Mouse (Mus musculus): ENCODE measurements at regions not wholly inside any gene's neighbourhood (a gene's known extent, or its start where the extent isn't known, plus 50 kb on each side); places are given as distances from the start of the nearest gene placed in this dataset.
A peak's percentile ranks its signal among the peaks of the same experiment; 100 is the strongest.

DNA sequence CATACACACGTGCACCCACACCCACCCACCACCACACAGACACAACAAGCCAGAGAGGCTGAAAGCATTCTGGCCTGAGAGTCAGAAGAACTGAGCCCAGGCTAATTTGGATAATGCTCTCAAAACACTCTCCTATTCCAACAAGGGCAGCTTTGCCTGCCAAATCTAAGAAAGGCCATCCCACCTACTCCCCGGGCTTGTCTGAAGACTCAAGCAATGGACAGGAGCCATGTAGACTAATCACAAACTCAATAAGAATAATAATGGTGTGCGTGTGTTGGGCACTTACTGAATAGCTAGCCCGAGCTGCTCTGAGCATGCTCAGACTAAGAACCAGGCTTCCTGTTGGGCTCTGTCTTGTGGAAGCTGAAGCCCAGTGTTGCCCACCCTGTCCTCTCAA lies 108.8 kb upstream of the Tle3 start:
- DNase-seq (ENCODE audit: low spot score): no peak

DNA sequence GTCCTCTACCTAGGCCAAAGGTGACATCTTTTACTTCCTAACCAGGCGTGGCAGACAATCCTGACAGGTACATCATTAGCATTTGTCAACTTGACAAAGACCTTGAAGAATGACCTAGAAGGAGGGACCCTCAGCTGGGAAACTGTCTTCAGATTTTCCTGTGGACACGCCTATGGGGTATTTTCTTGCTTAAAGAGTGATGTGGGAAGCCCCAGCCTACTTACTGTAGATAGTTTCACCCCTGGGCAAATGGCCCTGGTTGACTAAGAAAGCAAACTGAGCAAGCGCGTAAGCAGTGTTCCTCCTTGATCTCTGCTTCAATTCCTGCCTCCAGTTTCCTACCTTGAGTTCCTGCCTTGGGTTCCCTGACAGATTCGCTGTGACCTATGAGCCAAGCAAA lies 106.7 kb upstream of the Tle3 start:
- DNase-seq (ENCODE audit: low spot score): no peak

DNA sequence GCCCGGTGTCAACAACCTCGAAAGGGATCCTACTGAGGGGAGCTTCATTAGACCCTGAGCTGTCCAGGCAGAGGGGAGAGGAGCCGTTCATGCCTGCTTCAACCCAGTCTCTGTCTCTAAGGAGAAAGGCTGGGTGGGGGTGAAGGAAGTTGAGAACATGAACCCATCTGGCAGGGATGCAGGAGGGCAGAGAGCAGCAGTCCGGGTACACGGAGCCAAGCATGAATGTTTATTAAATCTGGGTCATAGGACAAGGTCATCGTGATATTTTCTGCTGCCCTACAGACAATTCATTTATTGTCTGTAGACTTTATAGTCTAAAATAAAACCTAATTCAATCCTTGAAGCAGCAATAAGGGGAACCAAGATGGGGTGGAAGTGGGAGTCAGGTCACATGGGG lies 105.2 kb upstream of the Tle3 start:
- no peak for DNase-seq (ENCODE audit: low spot score)

DNA sequence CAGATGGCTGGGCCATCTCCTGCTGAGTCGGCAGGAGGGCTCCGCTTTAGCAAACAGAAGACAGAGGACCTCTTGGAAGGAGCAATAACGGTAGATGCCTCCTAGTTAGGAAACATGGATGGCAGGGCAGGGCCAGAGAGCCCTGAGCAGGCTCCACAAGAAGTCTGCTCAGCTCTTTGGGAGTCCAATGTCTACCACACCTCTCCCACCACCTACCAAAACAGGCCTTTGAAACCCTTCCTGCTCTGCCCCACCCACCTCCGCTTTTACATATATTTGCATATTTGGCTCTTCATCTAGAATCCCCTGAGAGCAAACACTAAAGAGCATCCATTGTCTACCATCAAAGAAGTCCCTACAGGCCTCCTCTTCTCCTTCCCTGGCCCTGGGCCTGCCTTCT lies 104.6 kb upstream of the Tle3 start:
- DNase-seq (ENCODE audit: low spot score): no peak

DNA sequence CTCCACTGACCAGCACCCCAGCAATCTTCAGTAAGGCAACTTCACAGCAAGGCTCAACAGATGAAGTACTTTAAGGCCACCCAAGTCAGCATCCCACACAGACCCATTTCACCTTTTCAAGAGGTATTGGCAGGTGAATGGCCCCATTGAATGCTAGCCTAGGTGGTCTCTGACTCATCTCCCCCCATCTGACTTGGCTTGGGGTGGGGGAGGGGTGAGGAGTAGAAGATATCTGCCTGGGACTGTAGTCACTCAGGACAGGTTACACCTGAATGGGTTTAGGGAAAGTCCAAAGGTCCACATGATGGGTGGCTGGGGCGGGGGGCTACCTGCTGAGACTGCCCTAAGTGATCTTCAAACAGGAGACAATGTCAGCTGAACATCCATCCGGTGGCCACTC lies 104.0 kb upstream of the Tle3 start:
- no peak for DNase-seq (ENCODE audit: low spot score)

DNA sequence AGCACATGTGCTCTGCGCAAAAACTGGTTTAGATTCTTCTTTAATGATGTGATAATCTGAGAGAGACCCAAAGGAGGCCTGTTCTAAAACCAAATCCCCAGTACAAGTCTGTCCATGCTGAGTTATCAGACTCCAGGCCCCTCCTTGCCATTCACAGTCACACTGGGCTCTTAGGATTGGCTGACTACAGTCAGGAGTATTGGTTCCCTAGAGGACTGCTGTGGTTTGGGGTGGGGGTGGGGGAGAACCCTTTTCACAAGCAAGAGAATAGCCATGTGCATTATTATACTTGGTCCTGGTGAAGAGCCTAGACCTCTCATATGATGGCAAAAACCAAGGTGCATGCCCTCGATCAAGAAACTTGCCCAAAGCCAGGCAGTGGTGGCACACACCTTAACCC lies 103.5 kb upstream of the Tle3 start:
- no peak for DNase-seq (ENCODE audit: low spot score)

DNA sequence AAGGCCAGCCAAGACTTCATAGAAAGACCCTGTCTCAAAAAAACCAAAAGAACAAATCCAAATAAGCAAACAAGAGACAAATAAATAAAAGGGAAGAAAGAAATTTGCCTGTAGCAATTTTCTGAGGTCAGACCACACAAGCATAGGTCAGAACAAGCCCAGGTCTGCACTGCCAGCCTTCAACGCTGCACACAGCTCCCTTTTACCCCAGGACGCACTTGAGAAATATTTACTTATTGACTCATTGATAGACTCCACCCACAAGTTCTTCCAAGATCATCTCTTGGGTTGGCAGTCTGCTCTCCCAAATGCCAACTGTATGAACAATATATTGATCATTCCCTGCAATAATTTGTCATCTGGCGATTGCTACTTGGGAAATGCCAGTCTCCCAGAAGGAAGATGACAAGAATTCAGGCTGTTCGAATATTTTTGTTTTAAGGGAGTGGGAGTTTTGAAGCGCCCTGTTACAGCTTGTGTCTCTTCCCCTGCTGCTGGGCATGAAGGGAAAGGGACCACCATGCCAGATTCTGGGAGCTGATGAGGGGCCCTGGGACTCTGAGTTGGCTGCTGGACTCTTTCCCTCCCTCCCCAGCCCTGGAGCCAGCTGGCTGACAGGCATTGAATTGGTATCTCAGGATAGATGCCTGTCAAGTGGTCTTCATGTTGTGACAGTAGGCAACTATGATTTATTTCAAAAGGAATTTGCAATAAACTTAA lies 102.9 kb upstream of the Tle3 start:
- no peak for DNase-seq (ENCODE audit: low spot score)

DNA sequence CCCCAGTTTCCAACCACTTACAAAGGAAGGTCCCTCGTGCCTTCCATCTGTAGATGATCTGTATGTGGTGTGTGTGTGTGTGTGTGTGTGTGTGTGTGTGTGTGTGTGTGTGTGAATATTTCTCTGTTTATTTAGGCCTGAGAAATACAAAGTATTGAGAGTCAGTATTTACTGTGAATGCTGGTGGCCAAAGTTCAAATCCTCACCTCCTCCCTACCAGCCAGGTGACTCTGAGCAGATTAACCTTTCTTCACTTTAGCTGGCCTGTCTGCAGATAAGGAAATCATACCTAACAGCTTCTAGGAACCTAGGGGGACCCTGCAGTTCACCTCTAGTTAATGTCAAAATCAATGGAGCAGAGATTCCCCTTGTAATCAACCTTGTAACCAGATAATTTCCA lies 100.9 kb upstream of the Tle3 start:
- no peak for DNase-seq (ENCODE audit: low spot score)

DNA sequence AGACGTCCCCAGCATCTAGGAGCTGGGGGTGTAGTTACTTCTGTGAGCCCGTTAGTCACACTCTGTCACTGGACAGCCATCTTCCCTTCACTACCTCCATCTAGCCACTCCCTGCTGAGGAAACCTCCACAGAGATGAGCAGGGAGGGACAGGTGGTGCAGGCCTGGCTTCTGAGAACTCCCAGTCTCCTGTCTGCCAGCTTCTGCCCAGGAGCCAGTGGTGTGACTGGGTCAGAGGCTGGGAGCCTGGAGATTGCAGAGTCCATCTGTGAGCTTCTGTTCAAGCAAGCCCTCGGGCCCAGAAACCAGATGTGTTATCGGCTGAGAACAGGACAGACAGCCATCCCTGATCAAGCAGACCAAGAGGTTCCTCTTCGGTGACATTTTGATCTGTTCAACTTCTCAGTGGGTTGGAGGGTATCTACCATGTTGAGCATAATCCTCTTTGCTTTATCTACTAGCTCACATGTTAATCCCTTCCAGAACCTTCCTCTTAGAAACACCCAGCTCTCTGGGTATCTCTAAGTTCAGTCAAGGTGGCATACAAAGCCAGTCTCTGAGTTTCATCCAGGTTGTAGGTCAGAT lies 100.3 kb upstream of the Tle3 start:
- no peak for DNase-seq (ENCODE audit: low spot score)

DNA sequence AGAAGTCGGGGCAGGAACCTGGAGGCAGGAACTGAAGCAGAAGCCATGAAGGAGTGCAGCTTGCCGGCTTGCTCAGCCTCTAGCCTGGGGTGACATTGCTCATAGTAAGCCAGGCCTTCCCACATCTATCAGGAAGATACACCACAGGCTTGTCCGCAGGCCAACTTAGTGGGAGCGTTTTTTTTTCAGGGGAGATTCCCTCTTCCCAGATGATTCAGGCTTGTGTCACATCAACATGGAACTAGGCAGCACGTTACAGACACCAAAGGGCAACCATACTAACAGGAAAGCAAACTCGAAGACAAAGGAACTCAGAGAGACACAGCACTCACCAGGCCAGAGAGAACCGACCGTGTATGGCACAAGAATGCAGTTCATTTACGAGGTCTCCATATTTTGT lies 98.1 kb upstream of the Tle3 start:
- DNase-seq (ENCODE audit: low spot score): no peak

DNA sequence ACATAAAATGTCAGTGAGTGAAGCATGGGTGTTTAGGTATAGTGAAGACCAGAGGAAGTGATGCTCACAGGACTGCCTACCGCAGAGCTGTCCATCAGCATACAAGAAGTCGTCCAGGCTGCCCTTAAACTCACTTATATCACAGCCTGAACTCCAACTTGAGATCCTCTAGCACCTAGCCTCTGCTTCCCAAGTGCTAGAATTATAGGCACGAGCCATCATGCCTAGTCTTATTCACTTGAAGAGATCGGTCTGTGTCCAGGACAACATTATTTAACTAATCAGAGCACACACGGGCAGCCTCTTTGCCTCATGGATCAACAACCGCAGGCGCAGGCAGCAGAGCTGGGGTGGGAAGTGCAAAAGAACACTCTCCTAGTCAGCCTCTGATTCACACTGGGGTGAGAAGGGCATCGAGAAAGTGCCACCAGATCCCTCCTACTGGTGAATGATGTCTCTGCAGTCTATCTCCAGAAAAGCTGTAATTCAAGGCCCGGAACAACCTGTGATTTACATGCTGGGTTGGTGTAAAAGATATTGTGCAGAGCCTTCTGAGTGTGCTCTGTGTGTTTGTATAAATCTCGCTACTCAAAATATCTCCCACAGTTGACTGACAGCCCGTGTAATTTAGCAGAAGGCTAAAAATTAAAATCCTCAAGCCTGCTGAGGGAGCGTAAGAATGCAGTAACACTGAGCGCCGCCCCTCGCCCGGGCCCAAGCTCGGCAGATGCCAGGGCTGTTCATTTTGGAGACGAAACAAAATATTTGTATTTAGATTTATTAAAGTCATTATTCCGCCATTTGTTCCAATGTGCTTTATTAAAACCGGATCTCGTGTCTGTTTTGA lies 94.6 kb upstream of the Tle3 start:
- peak; percentile 22 for DNase-seq (ENCODE audit: low spot score)

DNA sequence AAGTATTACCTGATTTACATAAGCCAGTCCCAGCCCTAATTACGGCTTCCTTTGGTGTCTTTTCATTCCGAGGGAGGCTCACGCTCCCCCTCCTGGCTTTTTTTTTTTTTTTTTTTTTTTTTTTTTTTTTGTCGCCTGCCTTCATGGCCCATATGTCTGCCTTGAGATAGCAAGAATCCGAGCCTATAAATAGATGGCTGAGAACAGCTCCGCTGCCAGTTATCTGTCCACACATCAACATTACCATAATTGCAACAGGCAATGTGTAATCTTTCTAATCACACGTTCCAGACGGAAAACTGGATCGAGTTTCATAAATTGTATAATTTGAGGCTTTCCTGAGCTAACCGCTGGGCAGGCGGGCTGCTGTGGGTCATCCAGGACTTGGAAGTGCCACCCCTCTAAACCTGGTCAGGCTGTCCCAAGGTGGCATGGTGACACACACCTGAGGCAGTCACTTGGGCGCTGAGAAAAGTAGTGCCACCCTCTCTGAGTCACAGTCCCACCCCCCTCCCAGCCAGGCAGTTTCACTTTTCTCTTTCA lies 93.9 kb upstream of the Tle3 start:
- no peak for DNase-seq (ENCODE audit: low spot score)

DNA sequence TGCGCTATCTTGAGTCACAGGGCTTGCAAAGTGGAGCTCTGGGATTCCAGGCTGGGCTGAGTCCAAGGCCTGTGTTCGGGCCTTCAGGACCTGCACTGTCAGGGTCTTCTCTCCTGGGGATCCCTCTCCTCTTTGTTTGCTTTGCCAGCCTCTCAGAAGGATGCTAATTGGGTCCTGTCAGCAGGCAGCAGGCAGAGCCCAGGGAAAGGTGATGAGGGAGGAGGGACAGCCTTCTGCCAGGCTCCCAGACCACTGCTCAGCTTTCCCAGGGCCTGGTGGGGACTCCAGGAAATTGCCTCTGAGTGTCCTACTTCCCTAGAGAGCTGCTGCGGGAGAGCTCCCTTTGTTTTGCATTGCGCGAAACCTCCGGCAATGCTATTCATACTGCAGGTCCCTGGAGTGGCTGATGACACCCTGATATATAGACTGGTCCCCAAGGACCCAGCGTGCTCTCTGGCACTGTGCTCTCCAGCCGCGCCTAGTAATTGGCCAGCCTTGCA lies 93.1 kb upstream of the Tle3 start:
- no peak for DNase-seq (ENCODE audit: low spot score)

DNA sequence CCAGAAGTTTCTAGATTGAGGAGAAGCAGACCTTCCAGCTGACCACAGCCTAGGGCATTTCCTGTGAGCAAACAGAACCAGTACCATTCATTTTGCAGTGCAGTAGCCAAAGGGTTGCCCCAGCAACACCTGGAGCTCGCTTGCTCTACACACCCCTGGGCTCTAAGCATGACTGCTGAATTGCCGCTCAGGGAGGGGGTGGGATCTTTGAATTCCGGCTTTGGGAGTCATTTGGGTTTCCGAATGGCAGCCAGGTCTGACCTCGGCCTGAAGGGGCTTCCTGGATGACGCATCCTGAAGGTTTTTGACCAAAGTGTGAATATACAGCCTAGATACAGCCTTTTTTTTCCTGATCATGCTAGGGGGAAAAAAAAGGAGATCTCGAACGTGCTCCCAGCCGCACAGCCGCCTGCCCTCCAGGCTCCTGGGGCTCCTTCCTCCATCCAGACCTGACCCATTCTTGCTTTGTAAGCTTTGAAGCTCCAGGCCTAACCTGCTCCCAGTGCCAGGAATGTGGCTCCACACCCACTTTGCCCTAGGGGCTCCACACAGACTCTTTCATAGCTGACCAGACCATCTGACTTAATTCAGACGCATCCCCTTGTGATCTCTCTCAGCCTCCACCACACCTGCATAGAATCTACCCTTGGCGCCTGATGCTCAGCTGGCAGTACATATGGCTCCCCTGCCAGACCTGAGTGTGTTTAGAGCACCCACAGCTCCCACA lies 91.1 kb upstream of the Tle3 start:
- no peak for DNase-seq (ENCODE audit: low spot score)

DNA sequence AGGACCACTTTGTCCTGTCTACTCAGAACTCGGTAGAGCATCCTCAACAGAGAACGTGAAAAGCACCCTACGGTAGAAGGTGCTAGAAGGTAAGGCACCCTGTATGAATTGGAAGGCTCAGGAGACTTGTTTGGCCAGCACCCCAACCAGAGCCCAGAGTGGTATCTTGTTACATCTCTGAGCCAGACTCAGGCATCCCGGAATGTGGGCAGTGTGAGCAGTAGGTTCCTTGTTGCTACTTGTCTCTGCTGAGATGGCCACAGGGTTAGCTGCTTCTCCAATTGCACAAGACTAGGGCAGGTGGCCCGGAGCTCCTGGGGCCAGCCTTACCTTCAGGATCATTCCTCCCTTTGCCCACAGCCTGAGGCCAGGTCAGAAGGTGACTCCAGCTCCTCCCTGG lies 88.9 kb upstream of the Tle3 start:
- DNase-seq (ENCODE audit: low spot score): no peak

DNA sequence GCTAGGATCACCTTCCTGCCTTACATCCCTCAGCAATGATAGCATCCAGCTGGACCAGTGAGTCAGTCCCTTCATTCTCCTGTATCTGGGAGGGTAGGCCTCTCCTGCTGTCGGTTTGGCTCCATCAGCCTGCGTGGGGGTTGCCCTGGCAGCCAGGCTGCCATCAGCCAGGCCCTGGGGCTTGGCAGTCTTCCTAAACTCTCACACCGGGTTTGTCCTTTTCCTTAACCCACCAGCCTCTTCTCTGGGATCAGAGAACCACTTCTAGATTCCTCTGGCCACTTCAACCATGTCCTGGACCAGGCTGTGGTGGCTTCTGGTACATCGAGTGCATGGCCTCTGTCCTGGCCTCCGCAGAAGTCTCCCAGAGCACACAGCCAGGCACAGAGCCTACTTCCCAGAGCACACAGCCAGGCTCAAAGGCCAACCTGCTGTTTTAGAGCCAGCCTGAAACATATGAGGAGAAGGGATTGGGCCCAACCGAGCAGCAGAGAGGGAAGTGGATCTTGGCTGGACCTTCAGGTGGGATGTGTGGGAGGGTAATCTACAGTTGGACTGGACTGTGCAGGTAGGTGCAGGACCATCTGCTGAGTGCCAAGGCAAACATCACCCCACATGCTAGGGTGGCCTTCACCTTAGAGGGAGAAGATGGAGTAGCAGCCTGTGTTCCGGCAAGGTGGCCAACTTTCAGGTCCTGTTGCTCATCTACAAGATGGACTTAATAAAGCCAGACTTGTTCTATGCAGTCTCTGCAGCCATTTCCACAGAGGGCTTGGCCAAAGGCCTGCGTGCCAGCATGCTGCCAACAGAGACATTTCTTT lies 87.8 kb upstream of the Tle3 start:
- no peak for DNase-seq (ENCODE audit: low spot score)

DNA sequence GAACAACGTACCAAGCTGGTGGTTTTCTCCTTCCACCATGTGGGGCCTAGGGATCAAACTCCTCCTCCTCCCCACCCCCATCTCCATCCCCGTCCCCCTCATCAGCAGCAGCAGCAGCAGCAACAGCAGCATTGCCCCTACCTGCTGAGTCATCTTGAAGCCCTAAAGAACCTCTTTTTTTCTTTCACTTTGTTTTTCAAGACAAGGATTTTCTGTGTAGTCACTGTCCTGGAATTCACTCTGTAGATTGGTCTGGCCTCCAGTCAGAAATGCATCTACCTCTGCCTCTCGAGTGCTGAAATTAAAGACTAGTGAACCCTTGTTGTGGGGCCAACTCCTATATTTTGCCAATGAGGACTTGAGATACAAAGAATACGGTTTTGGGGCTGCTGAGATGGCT lies 85.6 kb upstream of the Tle3 start:
- no peak for DNase-seq (ENCODE audit: low spot score)

DNA sequence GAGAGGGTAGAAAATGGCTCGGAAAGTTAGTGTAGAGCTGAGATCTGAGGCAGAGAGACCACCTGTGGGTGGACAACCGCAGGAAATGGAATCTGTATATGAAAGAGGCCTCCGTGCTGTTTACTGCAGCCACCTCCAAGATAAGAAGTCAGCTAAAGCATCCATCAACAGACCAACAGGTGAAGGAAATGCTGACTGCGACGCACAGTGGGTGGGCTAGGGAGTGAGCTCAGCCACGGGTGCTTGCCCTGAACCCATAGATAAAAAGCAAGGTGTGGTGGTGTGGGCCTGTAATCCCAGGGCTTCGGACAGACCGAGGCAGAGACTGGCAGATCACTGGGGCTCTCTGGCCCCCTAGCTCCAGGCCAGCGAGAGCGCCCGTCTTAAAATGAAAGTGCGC lies 83.0 kb upstream of the Tle3 start:
- DNase-seq (ENCODE audit: low spot score): no peak

DNA sequence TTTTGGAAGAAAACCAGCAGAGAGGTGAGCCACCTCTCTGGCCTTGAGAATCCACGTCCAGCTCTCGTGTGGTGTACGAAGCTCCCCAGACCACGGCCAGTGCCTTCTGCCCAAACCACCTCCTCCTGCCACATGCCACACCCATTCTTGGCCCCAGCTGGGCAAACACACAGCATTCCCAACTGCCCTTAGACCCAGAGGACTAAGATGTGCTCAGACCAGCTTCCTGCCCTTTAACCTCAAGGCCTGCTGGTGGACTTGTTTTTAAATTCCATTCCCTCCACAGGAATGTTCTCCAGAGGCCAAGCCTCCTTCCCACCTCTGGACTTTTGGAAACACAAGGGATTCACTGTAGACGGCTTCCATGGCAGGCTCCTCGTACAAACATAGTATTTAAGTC lies 82.5 kb upstream of the Tle3 start:
- no peak for DNase-seq (ENCODE audit: low spot score)

DNA sequence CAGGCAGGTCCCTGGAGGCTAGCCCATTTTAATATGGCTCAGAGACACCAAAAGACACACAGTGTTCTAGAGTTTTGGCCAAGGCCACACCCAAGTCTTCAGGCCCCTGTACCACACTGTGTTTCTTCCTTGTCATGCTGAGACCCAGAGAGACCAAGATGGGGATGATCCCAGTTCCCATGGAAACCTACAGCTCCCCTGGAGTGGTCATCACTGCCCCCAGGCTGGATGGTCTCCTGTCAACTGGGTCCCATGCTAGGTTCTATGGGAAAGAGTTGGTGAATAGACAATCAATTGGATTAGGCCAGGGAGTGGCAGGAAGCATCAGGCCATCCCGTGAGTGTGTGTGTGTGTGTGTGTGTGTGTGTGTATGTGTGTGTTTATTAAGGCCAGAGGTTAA lies 80.5 kb upstream of the Tle3 start:
- no peak for DNase-seq (ENCODE audit: low spot score)

DNA sequence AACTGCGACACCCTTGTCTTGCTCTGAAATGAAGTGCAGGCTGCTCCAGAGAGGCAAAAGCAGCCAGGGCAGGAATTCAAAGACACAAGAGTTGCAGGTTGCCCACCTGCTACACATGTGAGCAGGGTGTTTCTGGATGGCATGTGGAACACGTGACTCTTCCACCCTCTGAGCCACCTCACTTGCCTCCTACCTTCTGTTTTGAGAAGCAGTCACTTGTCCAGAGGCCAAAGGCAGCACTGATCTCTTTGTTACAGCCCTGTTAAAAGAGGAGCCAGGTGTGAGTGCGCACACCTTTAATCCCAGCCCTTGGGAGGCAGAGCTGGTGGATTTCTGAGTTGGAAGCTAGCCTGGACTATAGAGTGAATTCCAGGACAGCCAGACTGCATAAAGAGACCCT lies 79.7 kb upstream of the Tle3 start:
- DNase-seq (ENCODE audit: low spot score): no peak

All from c-Kit-positive CD71-positive TER-119-positive erythroid progenitor cells, embryonic 14.5 days (primary cell).